Mouse (Mus musculus): ENCODE measurements around the gene Krtap31-1.
"Not testable (repeated sequence)": the region's sequence is repeated elsewhere in the genome, so short reads cannot be mapped to it uniquely, and the experiment has no call there.

The Krtap31-1 gene

DNA sequence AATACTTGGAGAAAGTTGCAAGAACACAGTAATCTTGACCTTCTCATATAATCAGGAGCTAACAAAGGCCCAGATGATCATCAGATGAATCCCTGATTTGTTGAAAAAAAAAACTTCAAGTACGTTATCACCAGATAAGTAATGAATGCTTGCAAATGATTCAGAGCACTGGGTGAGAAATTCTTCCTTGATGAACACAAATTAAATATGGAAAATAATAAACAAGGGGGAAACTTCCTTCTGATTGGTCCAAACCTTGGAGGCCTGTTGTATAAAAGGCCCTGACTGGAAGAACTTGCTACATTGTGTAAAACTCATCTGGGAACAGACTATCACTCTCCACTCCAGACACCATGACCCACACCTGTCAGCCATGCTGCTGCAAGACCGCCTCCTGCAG lies at the start of gene Krtap31-1:
Gene Krtap31-1, plus strand, starts transcription at position 301 of the 400 bp plus-strand sequence.
- DNase-seq (ENCODE audit: low spot score in 2 of 2) = no peak

DNA sequence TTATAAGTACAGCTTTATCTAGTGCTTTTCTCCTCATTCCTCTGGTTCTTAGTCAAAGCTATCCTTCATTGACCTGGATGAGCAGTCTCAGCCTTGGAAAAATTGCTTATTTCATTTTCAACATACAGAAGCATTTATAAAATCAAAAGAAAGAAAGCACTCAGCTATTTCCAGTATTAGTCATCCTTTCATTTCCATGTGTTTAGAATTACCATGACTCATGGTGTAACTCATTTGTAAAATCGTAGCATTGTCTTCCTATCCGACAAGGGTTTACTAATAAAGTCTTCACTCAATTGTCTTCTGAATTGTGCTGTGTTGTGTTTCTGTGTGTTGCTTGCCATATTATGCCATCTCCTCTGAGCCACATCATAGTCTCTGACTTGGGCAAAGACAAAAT lies 49.0 kb upstream of the Krtap31-1 start:
- no peak for DNase-seq (ENCODE audit: low spot score in 2 of 2)

DNA sequence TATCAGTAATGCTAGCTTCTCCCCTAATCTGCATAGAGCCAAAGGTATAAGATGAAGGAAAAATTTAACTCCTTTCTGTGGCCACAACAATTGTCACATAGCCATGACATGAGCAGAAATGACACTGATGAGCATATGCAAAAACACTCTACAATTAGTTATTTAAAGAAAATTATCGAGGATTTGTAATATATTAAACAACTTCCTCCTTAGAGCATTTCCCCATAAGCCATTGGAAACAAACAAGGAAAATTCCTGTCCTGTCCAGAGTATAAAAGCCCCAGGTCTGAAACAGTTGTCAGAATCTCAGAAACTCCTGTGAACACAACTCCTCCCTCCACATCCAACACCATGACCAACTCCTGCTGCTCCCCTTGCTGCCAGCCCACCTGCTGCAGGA lies 43.5 kb upstream of the Krtap31-1 start, which contains the start of gene Gm11559:
Gene Gm11559, plus strand, starts transcription at position 301 of the 400 bp plus-strand sequence.
- not testable (repeated sequence) for DNase-seq (ENCODE audit: low spot score in 2 of 2)

DNA sequence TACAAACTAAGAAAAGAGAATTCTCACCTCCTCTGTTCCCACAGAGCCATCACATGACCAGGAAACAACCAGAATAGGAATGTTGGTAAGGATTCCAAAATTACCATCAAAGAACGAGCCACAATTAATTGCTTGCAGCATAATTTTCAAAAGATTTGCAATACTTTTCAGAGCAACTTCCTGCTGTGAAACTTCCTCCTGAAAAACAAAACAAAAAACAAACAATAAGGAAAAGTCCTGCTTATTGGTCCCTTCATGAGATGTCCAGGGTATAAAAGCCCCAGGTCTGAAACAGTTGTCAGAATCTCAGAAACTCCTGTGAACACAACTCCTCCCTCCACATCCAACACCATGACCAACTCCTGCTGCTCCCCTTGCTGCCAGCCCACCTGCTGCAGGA lies 34.6 kb upstream of the Krtap31-1 start, which contains the start of gene Krtap9-1:
Gene Krtap9-1, plus strand, starts transcription at position 301 of the 400 bp plus-strand sequence.
- not testable (repeated sequence) for DNase-seq (ENCODE audit: low spot score in 2 of 2)

DNA sequence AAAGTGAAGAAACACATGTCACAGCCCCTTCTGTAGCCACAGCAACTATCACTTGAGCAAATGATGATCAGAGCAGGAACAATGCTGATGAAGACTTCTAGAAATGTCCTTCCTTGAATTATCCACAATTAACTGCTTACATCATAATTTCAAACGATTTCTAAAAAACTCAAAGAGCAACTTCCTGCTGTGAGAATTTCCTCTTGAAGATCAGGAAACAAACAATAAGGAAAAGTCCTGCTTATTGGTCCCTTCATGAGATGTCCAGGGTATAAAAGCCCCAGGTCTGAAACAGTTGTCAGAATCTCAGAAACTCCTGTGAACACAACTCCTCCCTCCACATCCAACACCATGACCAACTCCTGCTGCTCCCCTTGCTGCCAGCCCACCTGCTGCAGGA lies 28.8 kb upstream of the Krtap31-1 start, which contains the start of gene Gm11567:
Gene Gm11567, plus strand, starts transcription at position 301 of the 400 bp plus-strand sequence.
- DNase-seq (ENCODE audit: low spot score in 2 of 2) = not testable (repeated sequence)

DNA sequence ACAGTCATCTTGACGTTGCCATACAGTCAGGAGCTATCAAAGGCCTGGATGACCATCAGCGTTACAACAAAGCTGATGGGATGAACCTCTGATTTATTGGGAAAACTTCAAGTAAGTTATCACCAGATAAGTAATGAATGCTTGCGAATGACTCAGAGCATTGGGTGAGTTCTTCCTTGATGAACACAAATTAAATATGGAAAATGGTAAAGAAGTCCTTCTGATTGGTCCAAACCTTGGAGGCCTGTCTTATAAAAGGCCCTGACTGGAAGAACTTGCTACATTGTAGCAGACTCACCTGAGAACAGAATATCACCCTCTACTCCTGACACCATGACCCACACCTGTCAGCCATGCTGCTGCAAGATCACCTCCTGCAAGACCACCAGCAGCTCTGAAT lies 6.7 kb downstream of the Krtap31-1 start, which contains the start of gene Gm11565:
Gene Gm11565, plus strand, starts transcription at position 301 of the 400 bp plus-strand sequence.
- no peak for DNase-seq (ENCODE audit: low spot score in 2 of 2)

DNA sequence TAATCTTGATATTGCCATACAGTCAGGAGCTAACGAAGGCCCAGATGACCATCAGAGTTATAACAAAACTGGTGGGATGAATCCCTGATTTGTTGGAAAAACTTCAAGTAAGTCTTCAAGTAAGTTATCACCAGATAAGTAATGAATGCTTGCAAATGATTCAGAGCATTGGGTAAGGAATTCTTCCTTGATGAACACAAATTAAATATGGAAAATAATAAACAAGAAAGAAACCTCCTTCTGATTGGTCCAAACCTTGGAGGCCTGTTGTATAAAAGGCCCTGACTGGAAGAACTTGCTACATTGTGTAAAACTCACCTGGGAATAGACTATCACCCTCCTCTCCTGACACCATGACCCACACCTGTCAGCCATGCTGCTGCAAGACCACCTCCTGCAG lies 28.3 kb downstream of the Krtap31-1 start, which contains the start of gene Krtap31-2:
Gene Krtap31-2, plus strand, starts transcription at position 301 of the 400 bp plus-strand sequence.
- DNase-seq (ENCODE audit: low spot score in 2 of 2) = no peak

DNA sequence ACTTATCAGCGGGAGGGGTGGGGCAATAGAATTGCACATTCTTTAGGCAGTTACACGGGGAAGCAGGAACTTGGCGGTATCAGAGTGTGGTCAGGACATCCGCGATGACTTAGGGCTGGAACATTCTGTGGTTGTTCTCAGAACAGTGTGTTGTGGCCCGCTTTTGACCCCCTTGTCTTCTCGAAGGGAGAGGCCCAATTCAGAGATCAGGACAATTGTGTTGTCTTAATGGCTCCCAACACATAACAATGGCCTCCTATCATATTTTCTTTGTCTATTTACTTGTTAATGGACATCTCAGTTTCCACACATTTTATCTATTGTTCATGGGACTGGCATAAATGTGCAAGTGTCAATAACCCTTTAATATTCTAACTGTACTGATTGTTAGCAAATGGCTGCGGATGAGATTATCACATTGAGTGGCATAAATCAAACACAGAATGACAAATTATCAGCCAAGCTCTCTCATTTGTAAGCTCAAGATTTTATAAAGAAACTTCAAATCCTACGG lies 30.1 kb downstream of the Krtap31-1 start:
- no peak for DNase-seq (ENCODE audit: low spot score in 2 of 2)

DNA sequence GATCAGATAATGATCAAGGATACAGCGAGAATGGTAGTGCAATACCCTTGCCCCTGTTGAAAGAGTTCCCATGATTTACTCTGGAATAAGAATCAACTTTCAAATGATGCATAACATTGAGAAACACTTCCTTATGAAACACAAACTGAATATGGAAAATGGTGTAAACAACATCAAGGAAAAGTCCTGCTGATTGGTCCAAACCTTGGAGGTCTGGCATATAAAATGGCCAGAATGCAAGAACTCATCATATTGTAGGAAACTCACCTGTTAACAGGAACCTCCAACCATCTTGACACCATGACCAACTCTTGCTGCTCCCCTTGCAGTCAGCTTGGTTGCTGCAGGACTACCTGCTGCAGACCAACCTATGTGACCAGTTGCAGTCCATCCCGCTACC lies 40.5 kb downstream of the Krtap31-1 start, which contains the start of gene Krtap9-5:
Gene Krtap9-5, plus strand, starts transcription at position 301 of the 400 bp plus-strand sequence.
- no peak for DNase-seq (ENCODE audit: low spot score in 2 of 2)

Measured in frontal cortex, postnatal 25 days (tissue).